Mouse (Mus musculus) gastrocnemius, postnatal 14 days (tissue): ENCODE data around the gene Spred1. TPM values are rescaled to one million over a fixed set of nuclear protein-coding genes. Genes with fewer than 3 reads are reported as not detected.
A peak's percentile ranks its signal among the peaks of the same experiment; 100 is the strongest.
"Not testable (repeated sequence)": the region's sequence is repeated elsewhere in the genome, so short reads cannot be mapped to it uniquely, and the experiment has no call there.

Source experiments
- DNase-seq: peaks from one replicate; pipeline ENCODE4 v3.0.0; 2021; ENCODE audit warnings: mixed read lengths
- intact Hi-C: fragments of 180-260 bp; cut with DNase I; formaldehyde crosslinking; loops from one replicate; pipeline ENCODE4 v1.15.1; 2025; ENCODE audit warnings: low total_unique reads
- total RNA-seq, 2 experiments: library from RNA; stranded (reverse); gene quantifications; 2 replicates each; pipeline ENCODE4 v1.2.3; 2021

Gene Spred1
- total RNA-seq, 2 experiments from 2014 or later = 12.5 to 16.1 TPM

- intact Hi-C loops = no loop called here
- DNase-seq = no peak
These were observed 7.4 kb upstream of the Spred1 start for GRCm38 (mm10) chr2:117113762-117114161.

GRCm38 (mm10) chr2:117118516-117118915 is 2.7 kb upstream of the Spred1 start:
- DNase-seq = no peak
- intact Hi-C loops = no loop called here

- DNase-seq = peak; percentile 78
- intact Hi-C loops = loop anchor here (10.0 kb wide), 1 partner anchor 65 kb away; no protein-coding TSS in a partner anchor
These were observed 1.6 kb upstream of the Spred1 start for GRCm38 (mm10) chr2:117119291-117120245.

- peak; percentile 89 for DNase-seq
- intact Hi-C loops = loop anchor here (10.0 kb wide), 1 partner anchor 64 kb away; no protein-coding TSS in a partner anchor
These were observed 645 bp upstream of the Spred1 start for GRCm38 (mm10) chr2:117120246-117121211.

GRCm38 (mm10) chr2:117121984-117122605 is 921 bp downstream of the Spred1 start:
- no peak for DNase-seq
- intact Hi-C loops = loop anchor here (10.0 kb wide), 1 partner anchor 63 kb away; no protein-coding TSS in a partner anchor

GRCm38 (mm10) chr2:117122701-117123337 is 1.6 kb downstream of the Spred1 start:
- peak; percentile 28 for DNase-seq
- intact Hi-C loops = loop anchor here (10.0 kb wide), 1 partner anchor 62 kb away; no protein-coding TSS in a partner anchor

DNA sequence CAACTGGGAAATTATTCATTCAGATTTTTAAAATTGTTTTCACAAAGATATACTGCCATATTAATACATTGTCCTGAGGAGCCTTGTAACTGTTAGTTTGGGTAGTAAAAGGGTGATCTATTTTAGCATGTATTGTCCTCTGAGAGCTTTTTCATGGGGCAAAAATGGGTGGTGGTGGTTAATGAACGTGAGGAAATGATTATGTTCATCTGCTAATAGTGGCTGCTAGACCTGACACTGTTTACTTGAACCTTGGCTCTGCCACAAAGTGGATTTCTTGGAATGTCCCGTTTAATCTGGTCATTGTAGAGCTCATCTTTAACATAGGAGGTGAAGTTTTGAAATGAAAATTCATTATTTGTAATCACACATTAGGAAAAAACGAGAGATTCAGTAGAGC is 2.5 kb downstream of the Spred1 start:
- no peak for DNase-seq
- intact Hi-C loops = loop anchor here (10.0 kb wide), 1 partner anchor 61 kb away; no protein-coding TSS in a partner anchor

- intact Hi-C loops = loop anchor here (10.0 kb wide), 1 partner anchor 60 kb away; no protein-coding TSS in a partner anchor
- DNase-seq = no peak
These were observed 3.7 kb downstream of the Spred1 start for GRCm38 (mm10) chr2:117124839-117125238.

DNA sequence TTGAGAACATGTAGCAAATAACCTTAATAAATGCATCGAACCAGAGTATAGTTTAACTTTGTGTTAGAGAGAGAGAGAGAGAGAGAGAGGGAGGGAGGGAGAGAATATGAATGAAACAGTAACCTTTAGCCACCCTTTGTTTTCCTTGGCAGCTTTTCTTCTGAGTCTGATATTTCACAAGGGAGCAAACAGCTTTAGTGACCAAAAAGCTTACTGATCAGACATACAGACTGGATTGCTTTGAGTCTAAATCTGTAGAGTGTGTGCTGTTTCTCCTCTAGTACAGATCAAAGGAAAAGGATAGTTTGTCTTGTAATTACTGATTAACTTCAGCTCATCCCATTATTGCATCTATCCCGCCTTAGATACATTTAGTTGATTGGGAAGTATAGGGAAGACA is 8.0 kb downstream of the Spred1 start:
- intact Hi-C loops = loop anchor here (10.0 kb wide), 1 partner anchor 56 kb away; no protein-coding TSS in a partner anchor
- DNase-seq = no peak

DNA sequence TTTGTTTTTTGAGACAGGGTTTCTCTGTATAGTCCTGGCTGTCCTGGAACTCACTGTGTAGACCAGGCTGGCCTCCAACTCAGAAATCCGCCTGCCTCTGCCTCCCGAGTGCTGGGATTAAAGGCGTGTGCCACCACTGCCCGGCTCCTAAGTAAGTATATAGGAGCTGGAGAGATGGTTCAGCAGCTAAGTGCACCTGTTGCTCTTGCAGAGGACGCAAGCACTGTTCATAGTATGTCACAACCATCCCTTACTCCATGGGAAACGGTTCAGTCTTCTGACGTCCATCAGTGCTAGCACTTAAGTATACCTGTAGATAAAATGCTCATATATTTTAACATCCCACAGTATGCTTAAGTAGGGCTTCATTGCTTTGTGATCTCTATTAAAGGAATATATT is 9.9 kb downstream of the Spred1 start:
- DNase-seq, intact Hi-C loops: not testable (repeated sequence)

- DNase-seq = no peak
- intact Hi-C loops = no loop called here
These were observed 10.7 kb downstream of the Spred1 start for GRCm38 (mm10) chr2:117131910-117132309.

DNA sequence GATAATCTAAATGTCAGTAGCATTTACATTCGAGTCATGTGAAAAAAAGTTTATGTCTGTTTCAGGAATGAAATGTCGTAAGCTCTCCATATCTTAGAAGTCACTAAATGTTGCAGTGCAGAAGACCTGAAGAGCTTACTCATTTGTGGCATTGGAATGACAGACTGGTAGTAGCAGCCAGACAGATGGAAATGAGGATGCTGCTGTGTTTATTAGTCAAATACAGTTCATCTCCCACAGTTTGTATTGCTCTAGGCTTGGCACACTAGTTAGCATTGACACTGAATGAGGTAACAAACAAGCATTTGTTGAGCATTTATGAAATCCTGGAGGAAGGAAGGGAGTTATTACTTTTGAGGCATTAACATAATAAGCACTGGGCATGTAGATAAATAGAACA is 12.4 kb downstream of the Spred1 start:
- intact Hi-C loops = no loop called here
- DNase-seq = no peak

DNA sequence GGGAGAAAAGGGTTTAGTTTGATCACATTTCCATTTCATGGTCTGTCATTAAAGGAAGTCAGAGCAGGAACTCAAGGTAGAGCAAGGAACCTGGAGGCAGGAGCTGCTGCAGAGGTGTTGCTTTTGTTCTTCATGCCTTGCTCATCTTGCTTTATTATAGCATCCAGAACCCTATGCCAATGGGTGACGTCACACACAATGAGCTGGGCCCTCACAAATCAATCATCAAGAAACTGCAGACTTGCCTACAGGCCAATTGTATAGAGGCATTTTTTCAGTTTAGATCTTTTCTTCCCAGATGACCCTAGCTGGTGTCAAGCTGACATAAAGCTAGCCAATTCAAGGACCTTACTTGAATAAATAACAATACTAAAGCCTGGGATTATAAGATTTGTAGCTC is 16.6 kb downstream of the Spred1 start:
- intact Hi-C loops = no loop called here
- DNase-seq = no peak

DNA sequence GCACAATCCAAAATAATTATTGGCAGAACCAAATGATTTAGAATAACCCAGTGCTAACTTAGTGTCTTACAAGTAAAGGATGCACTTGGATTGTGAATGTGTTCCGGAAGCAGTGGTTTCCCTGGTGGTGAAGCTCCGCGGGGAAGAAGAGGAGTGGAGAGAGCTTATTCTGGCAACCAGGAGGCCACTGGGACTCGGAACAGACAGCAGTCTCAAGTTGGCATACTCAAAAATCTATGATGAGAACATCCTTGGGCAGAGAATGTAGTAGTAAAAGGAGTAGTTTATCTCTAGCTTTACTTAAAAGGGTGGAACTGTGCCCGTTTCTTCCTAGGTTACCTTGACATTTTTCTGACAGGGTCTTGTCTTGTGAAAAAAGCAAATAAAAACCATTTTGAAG is 17.8 kb downstream of the Spred1 start:
- intact Hi-C loops = no loop called here
- DNase-seq = no peak

DNA sequence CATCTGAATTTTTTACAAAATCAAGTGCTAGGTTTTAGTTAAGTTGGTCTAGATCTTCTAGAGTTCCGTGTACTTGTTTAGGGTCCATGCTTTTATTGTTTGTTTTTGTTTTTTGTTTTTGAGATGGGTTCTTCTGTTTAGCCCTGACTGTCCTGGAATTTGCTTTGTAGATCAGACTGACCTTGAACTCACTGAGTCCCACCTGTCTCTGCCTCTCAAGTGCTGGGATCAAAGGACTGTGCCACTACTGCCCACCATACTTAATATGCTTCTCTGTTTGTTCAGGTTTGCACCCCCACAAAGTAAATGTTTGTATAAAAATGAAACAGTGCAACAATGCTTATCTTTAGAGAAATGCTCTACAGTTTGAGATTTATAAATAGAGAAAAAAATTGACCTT is 18.8 kb downstream of the Spred1 start:
- intact Hi-C loops = no loop called here
- no peak for DNase-seq

DNA sequence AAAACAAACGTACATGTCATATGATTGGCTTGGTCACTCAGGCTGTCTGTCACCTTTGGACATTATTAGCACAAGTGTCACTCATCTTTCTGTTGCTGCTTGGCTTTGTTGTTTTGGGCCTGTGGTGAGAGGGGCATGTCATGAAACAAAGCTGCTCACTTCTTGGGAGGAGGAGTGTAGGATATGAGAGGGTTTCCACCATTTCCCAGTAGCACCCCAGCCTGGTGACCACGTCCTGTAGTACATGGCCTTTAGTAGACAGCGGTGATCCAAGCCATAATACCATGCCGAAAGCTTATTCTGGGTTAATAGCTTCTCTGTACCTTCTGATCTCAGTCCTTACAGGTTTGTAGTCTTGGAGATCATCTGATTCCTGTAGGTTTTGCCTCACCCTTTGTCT is 21.9 kb downstream of the Spred1 start:
- DNase-seq = no peak
- intact Hi-C loops = no loop called here

DNA sequence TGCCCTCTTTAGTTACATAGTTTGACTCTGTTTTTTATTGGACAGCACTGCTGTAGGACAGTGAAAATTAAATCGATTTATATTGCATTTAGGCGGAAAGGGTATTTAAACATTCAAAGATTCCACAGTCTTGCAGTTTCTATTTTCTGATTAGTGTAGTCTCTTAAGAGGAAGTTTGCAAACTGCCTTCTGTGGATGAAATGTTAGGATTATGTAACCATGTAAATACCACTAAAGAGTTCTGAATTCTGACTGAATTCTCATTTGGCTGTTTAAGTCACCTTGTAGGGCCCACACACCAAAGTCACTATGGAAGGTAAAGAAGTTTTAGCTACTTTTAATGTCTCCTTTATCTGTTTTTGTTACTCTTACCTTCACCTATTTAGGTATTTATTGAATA is 24.9 kb downstream of the Spred1 start:
- DNase-seq = no peak
- intact Hi-C loops = no loop called here

DNA sequence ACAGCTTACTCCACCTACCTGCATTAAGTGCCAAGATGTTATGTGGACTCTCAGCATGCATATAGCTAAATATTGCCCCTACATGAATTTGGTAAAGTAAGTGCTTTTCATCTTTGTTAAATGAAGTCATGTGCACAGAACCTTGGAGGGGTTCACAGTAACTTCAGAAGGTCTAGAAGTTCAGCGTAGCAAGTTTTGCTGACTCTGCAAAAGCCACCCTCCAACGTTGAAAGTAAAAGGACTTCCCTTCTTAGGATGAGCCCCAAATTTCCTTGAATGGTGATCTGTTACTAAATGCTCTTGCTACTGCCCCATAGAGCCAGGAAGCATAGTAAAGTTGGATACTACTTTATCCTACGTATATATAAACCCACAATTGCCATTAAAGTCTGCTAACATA is 25.4 kb downstream of the Spred1 start:
- DNase-seq = no peak
- intact Hi-C loops = no loop called here

DNA sequence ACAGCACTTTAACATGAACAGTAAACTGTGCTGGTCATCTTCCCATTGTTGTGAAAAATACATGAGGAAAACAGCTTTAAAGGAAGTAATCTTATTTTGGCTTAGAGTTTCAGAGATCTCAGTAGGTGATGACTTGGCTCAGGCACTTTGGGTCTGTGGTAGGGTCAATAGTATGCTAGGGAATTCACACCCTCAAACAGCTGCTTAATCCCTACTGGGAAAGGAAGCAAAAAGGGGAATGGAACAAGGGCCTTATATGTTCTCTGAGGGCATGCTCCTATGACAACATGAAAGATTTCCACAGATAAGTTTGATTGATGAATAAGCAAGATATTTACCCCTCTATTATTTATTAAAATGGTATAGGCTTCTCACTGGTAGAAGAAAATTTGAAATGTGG is 31.0 kb downstream of the Spred1 start:
- no peak for DNase-seq
- intact Hi-C loops = no loop called here
